Mouse (Mus musculus) liver, postnatal 0 days (tissue): ENCODE data around the gene Sp9. TPM values are rescaled to one million over a fixed set of nuclear protein-coding genes. Genes with fewer than 3 reads are reported as not detected.

Experiments
- ATAC-seq: fragments of 200-750 bp; cut with Nextera tagmentation; 2 replicates; pipeline ENCODE4 v1.8.0; 2017; ENCODE audit warnings: mild to moderate bottlenecking, moderate library complexity
- DNase-seq: peaks from one replicate; pipeline ENCODE4 v3.0.0-alpha.2; 2016
- H3K27ac ChIP-seq: fragments of 300-500 bp; sonication (generic); 2 replicates; pipeline ENCODE4 v1.5.1; 2014; ENCODE audit warnings: antibody characterized with exemption, moderate library complexity, mild to moderate bottlenecking, low read depth
- H3K27me3 ChIP-seq: fragments of 300-500 bp; sonication (generic); 2 replicates; pipeline ENCODE4 v1.6.1; 2014; ENCODE audit warnings: low read length, control low read depth, mixed read lengths; ENCODE audit not compliant: insufficient read depth
- H3K36me3 ChIP-seq: fragments of 300-500 bp; sonication (generic); replicated peaks from 2 replicates; pipeline ENCODE4 v1.6.1; 2014; ENCODE audit warnings: mild to moderate bottlenecking, control low read depth, low read length, moderate library complexity, mixed read lengths; ENCODE audit not compliant: insufficient read depth
- H3K4me1 ChIP-seq: fragments of 300-500 bp; sonication (generic); 2 replicates; pipeline ENCODE4 v1.6.1; 2014; ENCODE audit warnings: antibody characterized with exemption, mild to moderate bottlenecking, control low read depth; ENCODE audit not compliant: insufficient read depth
- H3K4me2 ChIP-seq: fragments of 300-500 bp; sonication (generic); 2 replicates; pipeline ENCODE4 v1.6.1; 2014; ENCODE audit warnings: low read depth, mild to moderate bottlenecking, low read length, moderate library complexity, mixed read lengths
- H3K4me3 ChIP-seq: fragments of 300-500 bp; sonication (generic); 2 replicates; pipeline ENCODE4 v1.5.1; 2014; ENCODE audit warnings: low read depth, low read length
- H3K9ac ChIP-seq: fragments of 300-500 bp; sonication (generic); replicated peaks from 2 replicates; pipeline ENCODE4 v1.6.1; 2014; ENCODE audit warnings: mild to moderate bottlenecking, moderate library complexity
- H3K9me3 ChIP-seq: fragments of 300-500 bp; sonication (generic); 2 replicates; pipeline ENCODE4 v1.6.1; 2016; ENCODE audit warnings: mild to moderate bottlenecking, control low read depth, low read length, mixed read lengths
- CTCF ChIP-seq: sonication (generic); IDR thresholded peaks from 2 replicates; pipeline ENCODE4 v1.5.1; 2016; ENCODE audit warnings: antibody characterized with exemption, low read depth
- EP300 ChIP-seq: IDR thresholded peaks from 2 replicates; pipeline ENCODE4 v1.6.1; 2016; ENCODE audit warnings: antibody characterized with exemption, low read depth, mild to moderate bottlenecking
- WGBS: fragments of 180-500 bp; shearing (Covaris S2); extraction: QIAGEN DNeasy Blood & Tissue Kit; methylation state at CpG from one replicate; pipeline ENCODE4 v1.1.7; 2014; ENCODE audit not compliant: insufficient replicate concordance; 5-methylcytosine and 5-hydroxymethylcytosine counted together
- polyA plus RNA-seq: library from polyadenylated mRNA; unstranded; fragments of >200 nt; fragmentation: Nextera tagmentation; extraction: Ambion mirVana; gene quantifications from 2 replicates; pipeline ENCODE4 v1.2.1, GENCODE M21; 2015

Gene Sp9
- polyA plus RNA-seq, 1 experiment from 2014 or later, result not detected

- Histone ChIP-seq H3K9me3 (no peaks in the 10 kb centered on the region), H3K36me3 (peaks cover 4% of the 10 kb centered on the region; the same call in 1 of the 2 replicates), H3K9ac (no peak overlapping the region), H3K4me1 (peaks cover 18% of the 10 kb centered on the region), H3K4me3 (peak overlapping the region; percentile 19), H3K4me2 (peak overlapping the region; percentile 49), H3K27me3 (peaks cover 61% of the 10 kb centered on the region), H3K27ac (no peak overlapping the region)
- TF ChIP-seq EP300 (no peak), CTCF (no peak)
- DNase-seq (no peak), ATAC-seq (no peak)
- WGBS, result 14% methylated on average over 22 of the region's 22 CpGs
Observed at GRCm38 (mm10) chr2:73281048-73281661, 9.4 kb downstream of the Sp9 start.

GRCm38 (mm10) chr2:73281707-73282106 lies 10.0 kb downstream of the Sp9 start:
- H3K9ac ChIP-seq, result no peak overlapping the region
- ATAC-seq (no peak), DNase-seq (no peak)
- peak overlapping the region; percentile 19; the same call in 1 of the 2 replicates for H3K4me3 ChIP-seq
- WGBS, result 18% methylated on average over 7 of the region's 7 CpGs
- peaks cover 56% of the 10 kb centered on the region for H3K27me3 ChIP-seq
- peaks cover 4% of the 10 kb centered on the region; the same call in 1 of the 2 replicates for H3K36me3 ChIP-seq
- TF ChIP-seq EP300, result no peak
- peak; percentile 61 for TF ChIP-seq CTCF
- H3K9me3 ChIP-seq, result no peaks in the 10 kb centered on the region
- H3K27ac ChIP-seq, result no peak overlapping the region
- peak overlapping the region; percentile 49; the same call in 1 of the 2 replicates for H3K4me2 ChIP-seq
- peaks cover 18% of the 10 kb centered on the region for H3K4me1 ChIP-seq

DNA sequence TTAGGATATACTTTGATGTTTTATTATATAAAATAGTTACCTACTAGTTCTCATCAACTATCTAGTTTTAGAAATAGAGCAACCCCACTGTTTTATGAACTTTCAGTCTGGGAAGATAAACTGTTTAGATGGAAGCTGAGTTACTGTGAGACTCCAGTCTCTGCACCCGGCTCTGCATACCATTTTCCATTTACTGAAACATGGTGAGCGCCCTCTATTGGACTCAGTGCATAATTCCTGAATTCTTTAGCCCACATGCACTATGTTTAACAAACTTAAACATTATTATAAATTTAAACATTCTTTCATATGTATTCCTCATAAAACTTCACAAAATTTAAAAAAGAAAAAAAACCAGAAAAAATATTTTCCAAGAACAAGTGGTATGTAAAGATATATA lies 13.9 kb downstream of the Sp9 start:
- peaks cover 30% of the 10 kb centered on the region for H3K36me3 ChIP-seq
- H3K27me3 ChIP-seq, result peaks cover 16% of the 10 kb centered on the region
- WGBS, result 15% methylated on average over 2 of the region's 2 CpGs
- TF ChIP-seq CTCF, result peak; percentile 62
- TF ChIP-seq EP300, result no peak
- no peak for ATAC-seq
- H3K4me3 ChIP-seq, result no peak overlapping the region
- H3K27ac ChIP-seq, result no peak overlapping the region
- no peaks in the 10 kb centered on the region for H3K9me3 ChIP-seq
- H3K4me2 ChIP-seq, result no peak overlapping the region
- no peak overlapping the region for H3K9ac ChIP-seq
- DNase-seq, result no peak
- H3K4me1 ChIP-seq, result peaks cover 4% of the 10 kb centered on the region

DNA sequence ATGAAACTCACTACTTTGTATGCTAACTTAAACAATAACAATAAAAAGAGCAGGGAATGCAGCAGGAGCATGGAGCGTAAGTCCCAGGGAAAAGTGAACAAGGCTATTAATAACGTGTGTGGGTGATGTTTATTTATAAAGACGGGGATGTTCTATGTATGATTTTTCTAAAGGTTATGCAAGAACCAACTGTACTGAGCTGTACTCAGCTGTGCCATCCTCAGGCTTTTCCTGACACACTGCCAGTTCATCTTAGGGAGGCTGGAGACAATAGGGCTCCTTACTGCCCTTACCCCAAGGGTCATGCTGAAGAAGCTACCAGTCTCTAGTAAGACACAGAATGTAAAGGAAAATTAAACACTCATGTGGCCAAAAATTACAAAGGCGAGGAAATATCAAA lies 19.4 kb downstream of the Sp9 start:
- H3K4me3 ChIP-seq, result no peak overlapping the region
- 87% methylated on average over 4 of the region's 4 CpGs for WGBS
- H3K9ac ChIP-seq, result no peak overlapping the region
- ATAC-seq, result no peak
- no peak for DNase-seq
- no peak overlapping the region for H3K27ac ChIP-seq
- TF ChIP-seq CTCF, result no peak
- no peak for TF ChIP-seq EP300
- no peaks in the 10 kb centered on the region for H3K27me3 ChIP-seq
- peaks cover 54% of the 10 kb centered on the region for H3K36me3 ChIP-seq
- no peak overlapping the region for H3K4me2 ChIP-seq
- H3K9me3 ChIP-seq, result no peaks in the 10 kb centered on the region
- no peaks in the 10 kb centered on the region for H3K4me1 ChIP-seq

DNA sequence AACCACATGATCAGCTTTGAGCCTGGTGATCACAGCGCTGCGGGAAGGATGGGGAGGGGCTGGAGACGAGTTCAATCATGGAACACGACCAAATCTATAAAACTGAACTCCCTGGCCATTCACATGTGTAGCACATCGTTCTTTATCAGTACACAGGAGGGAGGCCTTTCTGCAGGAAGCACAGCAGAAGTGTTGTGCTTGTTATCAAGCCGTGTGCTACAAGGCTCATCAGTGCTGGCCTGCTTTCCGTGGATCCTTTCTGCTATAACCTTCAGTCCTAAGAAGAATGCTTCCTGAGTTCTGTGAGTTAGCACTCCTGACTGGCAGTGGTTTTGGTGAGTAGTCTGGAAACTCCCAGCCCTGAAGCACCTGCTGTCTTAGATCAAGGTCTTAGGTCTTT lies 23.3 kb downstream of the Sp9 start:
- 62% methylated on average over 7 of the region's 7 CpGs for WGBS
- DNase-seq, result no peak
- Histone ChIP-seq H3K27me3 (no peaks in the 10 kb centered on the region), H3K4me2 (no peak overlapping the region), H3K9ac (no peak overlapping the region), H3K4me3 (no peak overlapping the region), H3K27ac (no peak overlapping the region), H3K36me3 (peaks cover 49% of the 10 kb centered on the region), H3K9me3 (no peaks in the 10 kb centered on the region), H3K4me1 (no peaks in the 10 kb centered on the region)
- no peak for TF ChIP-seq CTCF
- no peak for TF ChIP-seq EP300
- ATAC-seq, result no peak

DNA sequence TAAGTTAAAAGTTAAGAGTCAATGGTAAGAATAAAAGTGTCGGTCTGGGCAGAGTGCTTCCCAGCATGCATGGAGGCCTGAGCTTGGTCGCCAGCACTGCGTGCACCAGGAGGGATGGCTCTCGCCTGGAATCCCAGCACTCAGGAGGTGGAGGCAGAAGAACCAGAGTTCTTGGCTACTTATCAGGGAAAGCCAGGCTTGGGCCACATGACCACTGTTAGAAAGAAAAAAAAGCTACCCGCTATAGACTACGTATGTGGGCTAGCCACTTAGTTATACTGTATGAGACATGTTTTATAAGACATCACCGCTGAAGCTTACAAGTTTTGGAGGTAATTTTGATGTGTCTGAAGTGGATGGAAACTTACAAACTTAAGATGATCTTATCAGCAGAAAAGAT lies 26.4 kb downstream of the Sp9 start:
- ATAC-seq, result no peak
- 79% methylated on average over 7 of the region's 7 CpGs for WGBS
- no peaks in the 10 kb centered on the region for H3K9me3 ChIP-seq
- no peak overlapping the region for H3K4me3 ChIP-seq
- no peak for DNase-seq
- H3K27me3 ChIP-seq, result no peaks in the 10 kb centered on the region
- peaks cover 13% of the 10 kb centered on the region; the same call in 1 of the 2 replicates for H3K4me1 ChIP-seq
- TF ChIP-seq CTCF, result no peak
- TF ChIP-seq EP300, result no peak
- H3K36me3 ChIP-seq, result peaks cover 58% of the 10 kb centered on the region
- H3K4me2 ChIP-seq, result no peak overlapping the region
- H3K27ac ChIP-seq, result no peak overlapping the region
- H3K9ac ChIP-seq, result no peak overlapping the region
